Mouse (Mus musculus): Measurements from ENCODE around the gene Rpn1. TPM values are rescaled to one million over a fixed set of nuclear protein-coding genes. Genes with fewer than 3 reads are reported as not detected.

The Rpn1 gene
- polyA plus RNA-seq (2012; rRNA removed): 183 and 194 TPM in 2 replicates

DNA sequence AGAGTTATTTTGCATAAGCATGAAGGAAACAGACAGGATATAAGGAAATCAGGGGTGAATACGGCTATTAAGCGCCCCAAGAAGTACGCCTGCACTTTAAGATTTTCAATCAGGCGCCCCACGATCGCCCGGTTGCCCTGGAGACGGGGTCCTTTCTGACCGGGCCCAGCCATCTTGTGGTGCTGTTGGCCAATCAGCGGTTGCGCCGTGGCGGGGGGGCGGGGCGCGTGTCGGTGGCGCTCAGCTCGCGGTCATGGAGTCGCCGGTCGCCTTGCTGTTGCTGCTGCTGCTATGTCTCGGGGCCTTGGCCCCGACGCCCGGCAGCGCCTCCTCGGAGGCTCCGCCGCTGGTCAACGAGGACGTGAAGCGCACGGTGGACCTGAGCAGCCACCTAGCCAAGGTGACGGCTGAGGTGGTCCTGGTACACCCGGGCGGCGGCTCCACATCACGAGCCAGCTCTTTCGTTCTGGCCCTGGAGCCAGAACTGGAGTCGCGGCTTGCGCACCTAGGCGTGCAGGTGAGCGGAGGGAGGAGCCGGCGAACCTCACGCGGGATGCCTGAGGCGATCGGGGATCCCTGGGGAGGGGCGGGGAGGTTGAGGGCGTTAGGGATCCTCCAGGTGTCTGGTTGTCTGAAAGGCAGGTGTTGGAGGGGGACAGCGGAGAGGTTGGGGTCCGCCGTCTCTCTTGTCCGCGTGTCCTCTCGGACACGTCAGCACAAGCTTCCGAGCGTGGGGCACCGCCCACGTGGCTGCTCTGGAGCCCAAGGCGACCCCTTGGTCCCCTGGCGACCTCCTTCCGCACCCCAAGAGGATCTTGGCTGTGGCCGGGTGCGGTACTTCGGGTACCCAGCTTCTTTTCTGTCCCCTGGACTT lies at the start of gene Rpn1:
Gene Rpn1, plus strand, starts transcription at position 205 of the 874 bp plus-strand sequence.

GRCm38 (mm10) chr6:88044577-88045405 lies 39.5 kb upstream of the Rpn1 start, which contains the start of gene Rab7:
TSS of gene Rab7 (minus strand) at chr6:88045270.

Other genes with a start within 250 kb of the Rpn1 start
- 0.24 and 0.34 TPM in 2 replicates for gene Gm45140, start 248.7 kb upstream of the Rpn1 start, polyA plus RNA-seq (2012; rRNA removed)
- gene Isy1, start 245.7 kb upstream of the Rpn1 start, polyA plus RNA-seq (2012; rRNA removed): 14.8 and 18.7 TPM in 2 replicates
- gene Cnbp, start 233.4 kb upstream of the Rpn1 start, polyA plus RNA-seq (2012; rRNA removed): 106 and 110 TPM in 2 replicates
- 39.7 and 51.5 TPM in 2 replicates for gene Copg1, start 196.7 kb upstream of the Rpn1 start, polyA plus RNA-seq (2012; rRNA removed)
- 18.1 and 20.1 TPM in 2 replicates for gene Hmces, start 170.5 kb upstream of the Rpn1 start, polyA plus RNA-seq (2012; rRNA removed)
- gene H1fx, start 102.8 kb upstream of the Rpn1 start, polyA plus RNA-seq (2012; rRNA removed): 6.9 and 8.9 TPM in 2 replicates
- gene Rab7, start 39.2 kb upstream of the Rpn1 start, polyA plus RNA-seq (2012; rRNA removed): 101 and 119 TPM in 2 replicates
- 5.7 and 10.2 TPM in 2 replicates for gene Gata2, start 109.4 kb downstream of the Rpn1 start, polyA plus RNA-seq (2012; rRNA removed)
- not detected in 2 replicates for gene Dnajb8, start 137.8 kb downstream of the Rpn1 start, polyA plus RNA-seq (2012; rRNA removed)